Mouse (Mus musculus): ENCODE results near the gene Anks1b.

Anks1b gene

GRCm38 (mm10) chr10:90373469-90373868 is 500.2 kb downstream of the Anks1b start:
- in situ Hi-C loops (cut with MboI, MseI), result no loop called here

GRCm38 (mm10) chr10:90376605-90377004 is 503.3 kb downstream of the Anks1b start:
- in situ Hi-C loops (cut with MboI, MseI), result no loop called here

- in situ Hi-C loops (cut with MboI, MseI), result no loop called here
These were observed 506.8 kb downstream of the Anks1b start for GRCm38 (mm10) chr10:90380062-90380461.

GRCm38 (mm10) chr10:90380704-90381339 is 507.5 kb downstream of the Anks1b start:
- in situ Hi-C loops (cut with MboI, MseI), result no loop called here

- in situ Hi-C loops (cut with MboI, MseI), result no loop called here
These were observed 527.1 kb downstream of the Anks1b start for GRCm38 (mm10) chr10:90400382-90400781.

- in situ Hi-C loops (cut with MboI, MseI), result no loop called here
These were observed 535.2 kb downstream of the Anks1b start for GRCm38 (mm10) chr10:90408484-90408883.

- in situ Hi-C loops (cut with MboI, MseI), result no loop called here
These were observed 558.2 kb downstream of the Anks1b start for GRCm38 (mm10) chr10:90431527-90431926.

- in situ Hi-C loops (cut with MboI, MseI), result no loop called here
These were observed 558.7 kb downstream of the Anks1b start for GRCm38 (mm10) chr10:90431974-90432373.

- in situ Hi-C loops (cut with MboI, MseI), result no loop called here
These were observed 559.2 kb downstream of the Anks1b start for GRCm38 (mm10) chr10:90432479-90432878.

- in situ Hi-C loops (cut with MboI, MseI), result no loop called here
These were observed 567.7 kb downstream of the Anks1b start for GRCm38 (mm10) chr10:90441036-90441435.

GRCm38 (mm10) chr10:90441656-90442055 is 568.3 kb downstream of the Anks1b start:
- in situ Hi-C loops (cut with MboI, MseI), result no loop called here

GRCm38 (mm10) chr10:90464906-90465305 is 591.6 kb downstream of the Anks1b start:
- in situ Hi-C loops (cut with MboI, MseI), result no loop called here

- in situ Hi-C loops (cut with MboI, MseI), result no loop called here
These were observed 592.1 kb downstream of the Anks1b start for GRCm38 (mm10) chr10:90465426-90465825.

- in situ Hi-C loops (cut with MboI, MseI), result no loop called here
These were observed 594.2 kb downstream of the Anks1b start for GRCm38 (mm10) chr10:90467546-90467945.

GRCm38 (mm10) chr10:90493436-90493835 is 620.1 kb downstream of the Anks1b start:
- in situ Hi-C loops (cut with MboI, MseI), result no loop called here

GRCm38 (mm10) chr10:90493996-90494642 is 620.8 kb downstream of the Anks1b start:
- in situ Hi-C loops (cut with MboI, MseI), result no loop called here

- in situ Hi-C loops (cut with MboI, MseI), result no loop called here
These were observed 621.7 kb downstream of the Anks1b start for GRCm38 (mm10) chr10:90494981-90495516.

- in situ Hi-C loops (cut with MboI, MseI), result no loop called here
These were observed 634.3 kb downstream of the Anks1b start for GRCm38 (mm10) chr10:90507561-90507960.

- in situ Hi-C loops (cut with MboI, MseI), result loop anchor here (10.0 kb wide), 1 partner anchor 248 kb away; no protein-coding TSS in a partner anchor
These were observed 639.5 kb downstream of the Anks1b start for GRCm38 (mm10) chr10:90512801-90513200.

- in situ Hi-C loops (cut with MboI, MseI), result no loop called here
These were observed 658.5 kb downstream of the Anks1b start for GRCm38 (mm10) chr10:90531813-90532212.

GRCm38 (mm10) chr10:90535370-90535769 is 662.1 kb downstream of the Anks1b start:
- in situ Hi-C loops (cut with MboI, MseI), result no loop called here

GRCm38 (mm10) chr10:90546635-90547034 is 673.3 kb downstream of the Anks1b start:
- in situ Hi-C loops (cut with MboI, MseI), result no loop called here

- in situ Hi-C loops (cut with MboI, MseI), result loop anchor here (10.0 kb wide), 1 partner anchor 1238 kb away; no protein-coding TSS in a partner anchor
These were observed 689.6 kb downstream of the Anks1b start for GRCm38 (mm10) chr10:90562906-90563305.
